Mouse (Mus musculus) heart, postnatal 0 days (tissue): ENCODE measurements around the gene Nfib. TPM values are rescaled to one million over a fixed set of nuclear protein-coding genes. Genes with fewer than 3 reads are reported as not detected.
A peak's percentile ranks its signal among the peaks of the same experiment; 100 is the strongest.

ENCODE experiments used
- ATAC-seq: fragments of 200-750 bp; cut with Nextera tagmentation; 2 replicates; pipeline ENCODE4 v1.8.0; 2017; ENCODE audit warnings: low read depth, moderate number of reproducible peaks, moderate library complexity; ENCODE audit not compliant: insufficient read depth
- DNase-seq: peaks from one replicate; pipeline ENCODE4 v3.0.0-alpha.2; 2016; ENCODE audit warnings: low spot score
- H3K27ac ChIP-seq: fragments of 300-500 bp; sonication (generic); 2 replicates; pipeline ENCODE4 v1.5.1; 2014; ENCODE audit warnings: low read depth, mild to moderate bottlenecking
- H3K27me3 ChIP-seq: fragments of 300-500 bp; sonication (generic); 2 replicates; pipeline ENCODE4 v1.6.1; 2014; ENCODE audit warnings: low read length, mixed read lengths; ENCODE audit not compliant: control insufficient read depth, insufficient read depth
- H3K36me3 ChIP-seq: fragments of 300-500 bp; sonication (generic); replicated peaks from 2 replicates; pipeline ENCODE4 v1.6.1; 2014; ENCODE audit warnings: low read length, mixed read lengths; ENCODE audit not compliant: control insufficient read depth, insufficient read depth
- H3K4me1 ChIP-seq: fragments of 300-500 bp; sonication (generic); 2 replicates; pipeline ENCODE4 v1.6.1; 2014; ENCODE audit warnings: antibody characterized with exemption; ENCODE audit not compliant: control insufficient read depth, insufficient read depth
- H3K4me2 ChIP-seq: fragments of 300-500 bp; sonication (generic); 2 replicates; pipeline ENCODE4 v1.6.1; 2014; ENCODE audit warnings: low read depth, mild to moderate bottlenecking, low read length, moderate library complexity
- H3K4me3 ChIP-seq: fragments of 300-500 bp; sonication (generic); 2 replicates; pipeline ENCODE4 v1.5.1; 2014; ENCODE audit warnings: low read depth, low read length
- H3K9ac ChIP-seq: fragments of 300-500 bp; sonication (generic); replicated peaks from 2 replicates; pipeline ENCODE4 v1.6.1; 2014; ENCODE audit warnings: low read depth, low read length, mixed read lengths
- H3K9me3 ChIP-seq: fragments of 300-500 bp; sonication (generic); replicated peaks from 2 replicates; pipeline ENCODE4 v1.6.1; 2016; ENCODE audit warnings: low read length; ENCODE audit not compliant: control insufficient read depth
- CTCF ChIP-seq: IDR thresholded peaks from 2 replicates; pipeline ENCODE4 v1.5.1; 2016; ENCODE audit warnings: antibody characterized with exemption, control low read depth, low read depth
- EP300 ChIP-seq: IDR thresholded peaks from 2 replicates; pipeline ENCODE4 v1.6.1; 2016; ENCODE audit warnings: antibody characterized with exemption, low read depth
- WGBS: fragments of 180-500 bp; shearing (Covaris S2); extraction: QIAGEN DNeasy Blood & Tissue Kit; methylation state at CpG from one replicate; pipeline ENCODE4 v1.1.7; 2014; 5-methylcytosine and 5-hydroxymethylcytosine counted together
- polyA plus RNA-seq: library from polyadenylated mRNA; unstranded; fragments of >200 nt; fragmentation: Nextera tagmentation; extraction: Ambion mirVana; gene quantifications from 2 replicates; pipeline ENCODE4 v1.2.1, GENCODE M21; 2015
- total RNA-seq: library from RNA; depleted of rRNA; stranded (reverse); fragments of >200 nt; gene quantifications from 2 replicates; pipeline ENCODE4 v1.2.3, GENCODE M21; 2014; ENCODE audit warnings: low replicate concordance

Nfib gene
- total and polyA plus RNA-seq, 2 experiments from 2014 or later, result 44.0 to 82.0 TPM

DNA sequence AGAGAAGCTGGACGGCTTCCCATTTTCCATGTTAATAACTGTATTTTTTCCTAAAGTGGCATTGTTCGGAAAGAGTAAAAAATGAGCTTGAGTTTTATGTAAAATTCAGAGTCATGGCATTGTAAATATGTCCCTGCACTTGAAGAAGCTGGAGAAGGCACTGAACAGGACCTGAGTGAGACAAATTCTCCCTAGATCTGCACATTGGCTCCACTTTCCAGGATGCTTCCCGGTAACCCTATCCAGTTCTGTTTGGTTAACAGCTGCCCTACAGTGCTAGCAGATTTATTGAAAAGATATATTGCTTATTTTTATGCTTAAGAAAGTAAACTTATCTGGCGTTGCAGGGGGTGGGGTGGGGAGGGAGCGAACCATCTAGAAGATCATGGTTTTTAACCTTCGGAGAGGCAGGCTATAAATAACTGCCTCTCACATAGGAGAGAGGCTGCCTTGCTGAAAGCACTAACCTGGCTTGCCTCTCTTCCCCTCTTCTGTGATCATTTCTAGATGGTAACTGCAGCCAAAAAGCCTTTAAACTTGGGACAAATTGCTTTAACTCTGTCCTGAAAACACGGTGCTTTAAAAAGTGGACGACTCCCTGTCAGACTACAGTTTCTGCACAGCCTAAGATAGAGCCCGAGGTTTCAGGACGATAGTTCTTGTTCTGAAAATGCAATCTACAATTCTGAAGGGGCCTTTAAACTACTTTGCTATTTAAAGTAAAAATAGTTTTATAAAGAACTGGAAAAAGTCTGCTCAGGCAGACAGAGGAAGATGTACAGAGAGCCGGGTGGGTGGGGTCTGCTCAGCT is 394.4 kb downstream of the Nfib start:
- no peak for TF ChIP-seq EP300
- TF ChIP-seq CTCF, result no peak
- Histone ChIP-seq H3K9ac (no peak overlapping the region), H3K9me3 (no peaks in the 10 kb centered on the region), H3K4me1 (peaks cover 24% of the 10 kb centered on the region), H3K4me2 (peak overlapping the region; percentile 33; the same call in 1 of the 2 replicates), H3K36me3 (peaks cover 26% of the 10 kb centered on the region), H3K27me3 (no peaks in the 10 kb centered on the region), H3K4me3 (no peak overlapping the region), H3K27ac (peak overlapping the region; percentile 68)
- no peak for ATAC-seq
- no peak for DNase-seq
- 33% methylated on average over 11 of the region's 11 CpGs for WGBS

DNA sequence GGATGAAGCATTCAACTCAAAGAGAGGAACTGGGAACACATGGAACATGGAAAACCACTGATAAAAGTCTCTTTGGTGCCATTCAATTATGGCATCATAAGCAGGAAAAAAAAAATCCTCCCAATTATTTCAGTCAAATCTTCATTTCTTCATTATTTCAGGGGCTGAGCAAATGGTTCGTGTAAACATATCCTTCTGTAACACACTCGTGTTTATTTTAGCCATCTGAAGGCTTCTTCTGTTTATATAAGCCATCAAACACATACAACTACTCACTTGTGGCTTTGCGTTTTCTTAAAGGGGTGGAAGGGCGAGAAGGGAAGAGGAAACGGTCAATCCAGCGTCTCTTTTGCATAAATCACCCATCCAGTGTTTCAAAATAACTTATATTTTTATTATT is 399.5 kb downstream of the Nfib start:
- DNase-seq (no peak), ATAC-seq (no peak)
- H3K4me2 ChIP-seq, result no peak overlapping the region
- no peak overlapping the region for H3K4me3 ChIP-seq
- 0 out of 2 replicates have a peak overlapping the region, but pooled peaks have one; percentile 40 for H3K27ac ChIP-seq
- H3K36me3 ChIP-seq, result peaks cover 23% of the 10 kb centered on the region
- TF ChIP-seq CTCF (no peak), EP300 (no peak)
- H3K27me3 ChIP-seq, result no peaks in the 10 kb centered on the region
- H3K4me1 ChIP-seq, result peaks cover 7% of the 10 kb centered on the region; the same call in 1 of the 2 replicates
- no peaks in the 10 kb centered on the region for H3K9me3 ChIP-seq
- no peak overlapping the region for H3K9ac ChIP-seq
- 59% methylated on average over 6 of the region's 6 CpGs for WGBS

DNA sequence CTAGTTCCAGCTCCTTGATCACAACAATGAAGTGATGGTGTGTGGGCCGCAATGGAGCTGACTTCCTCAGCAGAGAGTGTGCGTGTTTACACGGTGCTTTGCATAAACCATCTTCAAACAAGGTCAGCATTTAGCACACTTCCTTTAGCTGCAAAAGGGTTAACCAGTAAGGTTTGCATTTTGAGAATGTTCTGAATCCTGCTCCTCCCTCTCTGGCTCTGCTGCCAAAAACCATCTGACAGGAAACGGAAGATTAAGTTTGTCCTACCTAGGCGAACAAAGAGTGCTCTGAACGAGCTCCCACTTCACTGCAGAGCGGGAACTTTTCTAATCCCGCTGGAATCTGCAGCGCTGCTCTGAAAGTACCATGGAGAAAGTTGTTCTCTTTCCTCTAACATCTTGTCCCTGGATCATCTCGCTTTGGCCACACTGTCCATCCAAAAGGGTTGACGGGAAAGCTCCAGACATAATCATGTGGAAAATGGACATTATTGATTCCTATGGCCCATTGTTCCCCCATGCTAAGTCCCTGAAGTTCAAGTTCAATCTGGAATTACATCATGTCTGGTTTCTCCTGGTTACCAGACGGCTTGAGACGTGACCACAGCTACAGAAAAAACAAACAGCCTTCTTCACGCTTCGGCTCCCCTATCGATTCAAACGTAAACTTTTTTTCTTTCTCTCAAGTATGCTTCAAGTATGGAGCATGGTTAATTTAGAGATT is 401.2 kb downstream of the Nfib start:
- Histone ChIP-seq H3K9me3 (no peaks in the 10 kb centered on the region), H3K4me1 (0 out of 2 replicates have a peak, but pooled peaks cover 3% of the 10 kb centered on the region), H3K36me3 (peaks cover 31% of the 10 kb centered on the region), H3K27me3 (no peaks in the 10 kb centered on the region), H3K4me3 (peak overlapping the region; percentile 12), H3K27ac (peak overlapping the region; percentile 83), H3K9ac (no peak overlapping the region), H3K4me2 (peak overlapping the region; percentile 40)
- 15% methylated on average over 17 of the region's 17 CpGs for WGBS
- no peak for TF ChIP-seq CTCF
- TF ChIP-seq EP300, result peak; percentile 61; the same call in 1 of the 2 replicates
- ATAC-seq (peak; percentile 81), DNase-seq (peak; percentile 84)

DNA sequence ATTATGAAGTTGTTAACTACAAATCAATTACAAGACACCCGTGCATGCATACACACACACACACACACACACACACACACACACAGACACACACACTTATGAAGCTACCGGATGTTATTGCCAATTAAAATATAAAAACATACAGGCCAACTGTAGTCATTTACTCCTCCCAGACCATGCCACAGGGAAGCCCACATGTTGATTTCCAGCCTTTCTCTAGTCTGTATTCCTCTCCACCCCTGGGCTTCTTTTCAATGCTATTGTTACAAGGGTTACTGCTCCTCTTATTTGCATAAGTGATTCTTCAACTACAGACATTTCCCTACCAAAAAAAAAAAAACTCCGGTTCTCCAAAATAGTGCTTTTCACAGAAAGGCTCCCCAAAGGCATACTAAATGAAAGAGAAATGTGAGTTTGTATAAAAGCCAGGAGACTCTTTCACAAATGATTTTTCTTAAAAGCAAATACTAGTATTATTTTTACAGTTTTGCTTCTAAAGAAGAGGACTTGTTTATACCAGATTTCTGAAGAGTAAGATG is 402.1 kb downstream of the Nfib start:
- no peaks in the 10 kb centered on the region for H3K27me3 ChIP-seq
- DNase-seq, result no peak
- 75% methylated on average over 3 of the region's 3 CpGs for WGBS
- H3K4me3 ChIP-seq, result no peak overlapping the region
- no peak overlapping the region for H3K9ac ChIP-seq
- TF ChIP-seq CTCF (no peak), EP300 (no peak)
- H3K27ac ChIP-seq, result peak overlapping the region; percentile 83
- H3K36me3 ChIP-seq, result peaks cover 26% of the 10 kb centered on the region
- 0 out of 2 replicates have a peak, but pooled peaks cover 3% of the 10 kb centered on the region for H3K4me1 ChIP-seq
- ATAC-seq, result no peak
- no peak overlapping the region for H3K4me2 ChIP-seq
- no peaks in the 10 kb centered on the region for H3K9me3 ChIP-seq

DNA sequence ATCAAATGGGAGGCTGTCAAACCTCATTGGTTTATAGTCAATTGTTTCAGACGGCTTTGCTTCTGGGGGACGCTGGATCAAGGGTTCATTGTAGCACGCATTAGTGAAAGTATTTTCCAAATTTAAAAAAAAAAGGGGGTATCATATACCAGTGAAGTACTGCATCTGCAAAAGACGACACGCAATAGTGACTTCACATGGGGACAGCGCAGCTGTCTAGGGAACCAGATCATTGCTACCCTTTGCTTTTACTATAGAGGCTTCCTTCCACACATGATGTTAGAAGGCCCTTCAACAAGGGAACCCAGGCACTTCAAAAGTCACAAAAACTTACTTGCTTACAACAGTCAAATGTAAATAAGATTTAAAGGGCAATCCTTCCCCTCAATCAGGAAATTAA is 402.6 kb downstream of the Nfib start:
- no peak overlapping the region for H3K9ac ChIP-seq
- no peak overlapping the region for H3K4me3 ChIP-seq
- H3K27me3 ChIP-seq, result no peaks in the 10 kb centered on the region
- H3K9me3 ChIP-seq, result no peaks in the 10 kb centered on the region
- TF ChIP-seq CTCF (no peak), EP300 (no peak)
- WGBS, result 92% methylated on average over 6 of the region's 6 CpGs
- DNase-seq (no peak), ATAC-seq (no peak)
- H3K36me3 ChIP-seq, result peaks cover 21% of the 10 kb centered on the region
- H3K4me2 ChIP-seq, result no peak overlapping the region
- H3K27ac ChIP-seq, result 0 out of 2 replicates have a peak overlapping the region, but pooled peaks have one; percentile 83
- 0 out of 2 replicates have a peak, but pooled peaks cover 3% of the 10 kb centered on the region for H3K4me1 ChIP-seq
